Mouse (Mus musculus) MEL (cell line): Measurements from ENCODE around the gene Resp18. TPM values are rescaled to one million over a fixed set of nuclear protein-coding genes. Genes with fewer than 3 reads are reported as not detected.

Source experiments
- DNase-seq: peaks from one replicate; pipeline ENCODE4 v3.0.0; 2011; ENCODE audit warnings: low read depth, low spot score
- H3K27ac ChIP-seq: 2 replicates; pipeline ENCODE4 v1.5.1; 2012; ENCODE audit warnings: low read depth, mild to moderate bottlenecking, control low read depth, low read length, moderate library complexity; ENCODE audit not compliant: control insufficient read depth
- H3K27me3 ChIP-seq, 2 experiments: fragments of 150-350 bp in 1 of 2; sonication (generic) in 1 of 2; 2 replicates each; pipeline ENCODE4 v1.6.1; 2012; ENCODE audit warnings: low read length in 2 of 2, mild to moderate bottlenecking in 2 of 2, improper control_type of control experiment in 1 of 2, moderate library complexity in 1 of 2; ENCODE audit not compliant: insufficient read depth in 2 of 2, control insufficient read depth in 1 of 2
- H3K36me3 ChIP-seq, 2 experiments: 2 replicates each; pipeline ENCODE4 v1.6.1; 2012 to 2014; ENCODE audit warnings: low read length in 2 of 2, improper control_type of control experiment in 1 of 2, inconsistent platforms in 1 of 2, mild to moderate bottlenecking in 1 of 2; ENCODE audit not compliant: insufficient read depth in 2 of 2, control insufficient read depth in 1 of 2
- H3K4me1 ChIP-seq, 2 experiments: fragments of 150-350 bp in 1 of 2; sonication (generic) in 1 of 2; 2 replicates each; pipeline ENCODE4 v1.6.1; 2012; ENCODE audit warnings: low read length in 2 of 2, improper control_type of control experiment in 1 of 2, mild to moderate bottlenecking in 1 of 2; ENCODE audit not compliant: insufficient read depth in 2 of 2, control insufficient read depth in 1 of 2
- H3K4me3 ChIP-seq, 2 experiments: fragments of 150-350 bp in 1 of 2; sonication (generic) in 1 of 2; 2 replicates each; pipeline ENCODE4 v1.5.1; 2012; ENCODE audit warnings: low read depth in 2 of 2, low read length in 2 of 2, mild to moderate bottlenecking in 2 of 2, moderate library complexity in 2 of 2, control low read depth in 1 of 2, improper control_type of control experiment in 1 of 2; ENCODE audit not compliant: control insufficient read depth in 1 of 2, insufficient read depth in 1 of 2
- H3K79me2 ChIP-seq: 2 replicates; pipeline ENCODE4 v1.6.1; 2012; ENCODE audit warnings: mild to moderate bottlenecking, low read length, moderate library complexity; ENCODE audit not compliant: control insufficient read depth, poor library complexity, insufficient read depth
- H3K9ac ChIP-seq: 2 replicates; pipeline ENCODE4 v1.6.1; 2012; ENCODE audit warnings: low read depth, mild to moderate bottlenecking, control low read depth, low read length, moderate library complexity; ENCODE audit not compliant: control insufficient read depth, poor library complexity, severe bottlenecking
- H3K9me3 ChIP-seq: fragments of 150-350 bp; sonication (generic); replicated peaks from 2 replicates; pipeline ENCODE4 v1.6.1; 2012; ENCODE audit warnings: mild to moderate bottlenecking, low read length, improper control_type of control experiment, moderate library complexity; ENCODE audit not compliant: insufficient read depth
- BHLHE40 ChIP-seq: IDR thresholded peaks from 2 replicates; pipeline ENCODE4 v1.6.1; 2012; ENCODE audit warnings: low read depth, mild to moderate bottlenecking, inconsistent platforms, low read length, improper control_type of control experiment, borderline replicate concordance
- CHD1 ChIP-seq: IDR thresholded peaks from 2 replicates; pipeline ENCODE4 v1.6.1; 2012; ENCODE audit warnings: low read depth, mild to moderate bottlenecking, inconsistent platforms, low read length, improper control_type of control experiment
- CHD2 ChIP-seq: IDR thresholded peaks from 2 replicates; pipeline ENCODE4 v1.6.1; 2011; ENCODE audit warnings: low read length, improper control_type of control experiment
- CTCF ChIP-seq, 3 experiments: IDR thresholded peaks in 2 of 3; conservative IDR thresholded peaks in 1 of 3; 2 replicates each; pipeline ENCODE4 v1.5.1; 2011 to 2012; ENCODE audit warnings: low read length in 3 of 3, low read depth in 2 of 3, mild to moderate bottlenecking in 2 of 3, improper control_type of control experiment in 1 of 3, inconsistent platforms in 1 of 3, mixed read lengths in 1 of 3, moderate library complexity in 1 of 3; ENCODE audit not compliant: control insufficient read depth in 1 of 3, insufficient read depth in 1 of 3, poor library complexity in 1 of 3, severe bottlenecking in 1 of 3
- E2F4 ChIP-seq: IDR thresholded peaks from 2 replicates; pipeline ENCODE4 v1.6.1; 2011; ENCODE audit warnings: low read depth, low read length, improper control_type of control experiment, borderline replicate concordance
- ELF1 ChIP-seq: IDR thresholded peaks from 2 replicates; pipeline ENCODE4 v1.6.1; 2014; ENCODE audit warnings: low read depth, mild to moderate bottlenecking, inconsistent platforms, low read length, improper control_type of control experiment, moderate library complexity
- EP300 ChIP-seq, 2 experiments: IDR thresholded peaks; 2 replicates each; pipeline ENCODE4 v1.6.1; 2011; ENCODE audit warnings: improper control_type of control experiment in 2 of 2, low read length in 2 of 2, low read depth in 1 of 2, mild to moderate bottlenecking in 1 of 2
- ETS1 ChIP-seq: IDR thresholded peaks from 2 replicates; pipeline ENCODE4 v1.6.1; 2012; ENCODE audit warnings: low read depth, mild to moderate bottlenecking, inconsistent platforms, low read length, improper control_type of control experiment, moderate library complexity
- GABPA ChIP-seq: IDR thresholded peaks from 2 replicates; pipeline ENCODE4 v1.6.1; 2012; ENCODE audit warnings: low read depth, mild to moderate bottlenecking, inconsistent platforms, low read length, improper control_type of control experiment, moderate library complexity
- GATA1 ChIP-seq: IDR thresholded peaks from 2 replicates; pipeline ENCODE4 v1.6.1; 2011; ENCODE audit warnings: low read depth, low read length, improper control_type of control experiment
- HCFC1 ChIP-seq: IDR thresholded peaks from 2 replicates; pipeline ENCODE4 v1.6.1; 2012; ENCODE audit warnings: low read depth, mild to moderate bottlenecking, inconsistent platforms, low read length, improper control_type of control experiment, moderate library complexity
- KAT2A ChIP-seq: conservative IDR thresholded peaks from 2 replicates; pipeline ENCODE4 v1.6.1; 2012; ENCODE audit warnings: low read depth, low read length, improper control_type of control experiment, inconsistent platforms
- MAFK ChIP-seq: IDR thresholded peaks from 2 replicates; pipeline ENCODE4 v1.6.1; 2011; ENCODE audit warnings: low read depth, mild to moderate bottlenecking, low read length, improper control_type of control experiment, borderline replicate concordance
- MAX ChIP-seq: IDR thresholded peaks from 2 replicates; pipeline ENCODE4 v1.6.1; 2011; ENCODE audit warnings: low read length, improper control_type of control experiment
- MEF2A ChIP-seq: IDR thresholded peaks from 2 replicates; pipeline ENCODE4 v1.6.1; 2014; ENCODE audit warnings: low read depth, mild to moderate bottlenecking, inconsistent platforms, low read length, improper control_type of control experiment; ENCODE audit not compliant: poor library complexity, insufficient replicate concordance, severe bottlenecking; ENCODE audit errors: extremely low read depth
- MYB ChIP-seq: IDR thresholded peaks from 2 replicates; pipeline ENCODE4 v1.6.1; 2011; ENCODE audit warnings: mild to moderate bottlenecking, low read depth, low read length, improper control_type of control experiment
- MYC ChIP-seq: IDR thresholded peaks from 2 replicates; pipeline ENCODE4 v1.6.1; 2011; ENCODE audit warnings: low read depth, mild to moderate bottlenecking, low read length, improper control_type of control experiment, moderate library complexity
- NELFE ChIP-seq: IDR thresholded peaks from 2 replicates; pipeline ENCODE4 v1.6.1; 2011; ENCODE audit warnings: low read depth, low read length, improper control_type of control experiment
- NRF1 ChIP-seq: IDR thresholded peaks from 2 replicates; pipeline ENCODE4 v1.6.1; 2014; ENCODE audit warnings: low read depth, mild to moderate bottlenecking, inconsistent platforms, low read length, improper control_type of control experiment, moderate library complexity; ENCODE audit not compliant: poor library complexity, insufficient read depth, severe bottlenecking
- POLR2A ChIP-seq, 2 experiments: IDR thresholded peaks; 2 replicates each; pipeline ENCODE4 v1.6.1; 2011 to 2012; ENCODE audit warnings: low read length in 2 of 2, mild to moderate bottlenecking in 2 of 2, control low read depth in 1 of 2, improper control_type of control experiment in 1 of 2, low read depth in 1 of 2, moderate library complexity in 1 of 2; ENCODE audit not compliant: control insufficient read depth in 1 of 2, insufficient read depth in 1 of 2, poor library complexity in 1 of 2
- POLR2AphosphoS2 ChIP-seq: IDR thresholded peaks from 2 replicates; pipeline ENCODE4 v1.6.1; 2011; ENCODE audit warnings: low read length, improper control_type of control experiment
- POLR2AphosphoS5 ChIP-seq: IDR thresholded peaks from 2 replicates; pipeline ENCODE4 v1.6.1; 2012; ENCODE audit warnings: low read depth, borderline replicate concordance, mild to moderate bottlenecking, inconsistent platforms, low read length, moderate library complexity, mixed read lengths
- RAD21 ChIP-seq: IDR thresholded peaks from 2 replicates; pipeline ENCODE4 v1.6.1; 2011; ENCODE audit warnings: mild to moderate bottlenecking, low read depth, low read length, improper control_type of control experiment
- SIN3A ChIP-seq: IDR thresholded peaks from 2 replicates; pipeline ENCODE4 v1.6.1; 2012; ENCODE audit warnings: low read length, improper control_type of control experiment, inconsistent platforms
- SMC3 ChIP-seq: IDR thresholded peaks from 2 replicates; pipeline ENCODE4 v1.6.1; 2011; ENCODE audit warnings: low read depth, low read length, improper control_type of control experiment
- TAL1 ChIP-seq: IDR thresholded peaks from 2 replicates; pipeline ENCODE4 v1.6.1; 2012; ENCODE audit warnings: mild to moderate bottlenecking, inconsistent platforms, low read length, moderate library complexity, mixed read lengths
- TCF12 ChIP-seq: IDR thresholded peaks from 2 replicates; pipeline ENCODE4 v1.6.1; 2014; ENCODE audit warnings: low read depth, mild to moderate bottlenecking, inconsistent platforms, low read length, improper control_type of control experiment, moderate library complexity
- UBTF ChIP-seq: IDR thresholded peaks from 2 replicates; pipeline ENCODE4 v1.6.1; 2012; ENCODE audit warnings: low read depth, mild to moderate bottlenecking, inconsistent platforms, low read length, improper control_type of control experiment, moderate library complexity, borderline replicate concordance; ENCODE audit not compliant: insufficient read depth
- USF1 ChIP-seq: IDR thresholded peaks from 2 replicates; pipeline ENCODE4 v1.6.1; 2014; ENCODE audit warnings: low read depth, mild to moderate bottlenecking, inconsistent platforms, low read length, improper control_type of control experiment, moderate library complexity
- USF2 ChIP-seq, 2 experiments: IDR thresholded peaks; 2 replicates each; pipeline ENCODE4 v1.6.1; 2011 to 2012; ENCODE audit warnings: improper control_type of control experiment in 2 of 2, low read length in 2 of 2, borderline replicate concordance in 1 of 2, inconsistent platforms in 1 of 2, low read depth in 1 of 2, mild to moderate bottlenecking in 1 of 2; ENCODE audit not compliant: insufficient read depth in 1 of 2
- ZC3H11A ChIP-seq: IDR thresholded peaks from 2 replicates; pipeline ENCODE4 v1.6.1; 2012; ENCODE audit warnings: low read depth, mild to moderate bottlenecking, inconsistent platforms, low read length, improper control_type of control experiment
- ZKSCAN1 ChIP-seq: IDR thresholded peaks from 2 replicates; pipeline ENCODE4 v1.6.1; 2012; ENCODE audit warnings: low read depth, mild to moderate bottlenecking, inconsistent platforms, low read length, improper control_type of control experiment, moderate library complexity
- ZMIZ1 ChIP-seq: IDR thresholded peaks from 2 replicates; pipeline ENCODE4 v1.6.1; 2012; ENCODE audit warnings: low read depth, mild to moderate bottlenecking, inconsistent platforms, low read length, improper control_type of control experiment, moderate library complexity
- ZNF384 ChIP-seq: IDR thresholded peaks from 2 replicates; pipeline ENCODE4 v1.6.1; 2012; ENCODE audit warnings: low read depth, mild to moderate bottlenecking, inconsistent platforms, low read length, improper control_type of control experiment
- polyA plus RNA-seq, 2 experiments: library from polyadenylated mRNA; stranded (reverse) in 1 of 2; unstranded in 1 of 2; fragments of >175 nt in 1 of 2; fragments of >200 nt in 1 of 2; gene quantifications; 2 replicates each; pipeline versions ENCODE4 v1.2.1 to v1.2.4; 2012; ENCODE audit warnings: low replicate concordance in 2 of 2, low read depth in 1 of 2; ENCODE audit not compliant: insufficient read length in 2 of 2, insufficient read depth in 1 of 2, missing spikeins in 1 of 2
- total RNA-seq: library from RNA; depleted of rRNA; stranded (reverse); fragments of 300-350 nt; gene quantifications from 2 replicates; pipeline ENCODE4 v1.2.3, GENCODE M21; 2012

Gene Resp18
- total and polyA plus RNA-seq, 3 experiments = not detected

- Histone ChIP-seq H3K9me3 (no peaks in the 10 kb centered on the region), H3K9ac (peak within 1 kb of the TSS; percentile 73), H3K36me3 (no peaks in the 10 kb centered on the region; a peak in 2 of 4 replicates), H3K27me3 (no peaks in the 10 kb centered on the region), H3K4me3 (peak within 1 kb of the TSS; percentile 80 to 91), H3K27ac (peak within 1 kb of the TSS; percentile 57), H3K79me2 (no peaks in the 10 kb centered on the region), H3K4me1 (peaks cover 3 to 4% of the 10 kb centered on the region in 2 experiments; a peak in 2 of 4 replicates)
- DNase-seq = peak; percentile 100
- TF ChIP-seq HCFC1 = peak; percentile 84
- TF ChIP-seq KAT2A = no peak; the same call in 1 of the 2 replicates
- TF ChIP-seq ELF1 = peak; percentile 65
- no peak for TF ChIP-seq TAL1
- peak; percentile 56 to 87 (median 84) for TF ChIP-seq CTCF (IDR thresholded peaks at IDR 0.05 in 2 of 3, conservative IDR thresholded peaks at IDR 0.05 in 1 of 3; ENCODE audit: control insufficient read depth in 1 of 3, insufficient read depth in 1 of 3, low read depth in 2 of 3, low read length in 3 of 3, poor library complexity in 1 of 3, severe bottlenecking in 1 of 3)
- no peak for TF ChIP-seq CHD2
- peak; percentile 63; the same call in 1 of the 2 replicates for TF ChIP-seq MEF2A
- no peak for TF ChIP-seq MYB
- TF ChIP-seq POLR2A (IDR thresholded peaks at IDR 0.05; ENCODE audit: control insufficient read depth in 1 of 2, insufficient read depth in 1 of 2, low read depth in 1 of 2, low read length in 2 of 2, poor library complexity in 1 of 2) = no peak
- TF ChIP-seq SMC3 = peak; percentile 48
- TF ChIP-seq NRF1 = no peak; the same call in 1 of the 2 replicates
- no peak for TF ChIP-seq GATA1
- peak; percentile 33 for TF ChIP-seq NELFE
- TF ChIP-seq GABPA = peak; percentile 72; the same call in 1 of the 2 replicates
- TF ChIP-seq CHD1 = no peak
- peak; percentile 92 for TF ChIP-seq MAX
- peak; percentile 20 for TF ChIP-seq RAD21
- peak; percentile 86 for TF ChIP-seq SIN3A
- TF ChIP-seq ZMIZ1 = no peak
- TF ChIP-seq ETS1 = peak; percentile 57; the same call in 1 of the 2 replicates
- peak; percentile 95 for TF ChIP-seq USF1
- TF ChIP-seq USF2 (IDR thresholded peaks at IDR 0.05; ENCODE audit: borderline replicate concordance in 1 of 2, insufficient read depth in 1 of 2, low read depth in 1 of 2, low read length in 2 of 2) = peak in 1 of 2 experiments; percentile 67; a peak in 2 of 4 replicates
- peak; percentile 21; the same call in 1 of the 2 replicates for TF ChIP-seq ZC3H11A
- TF ChIP-seq BHLHE40 = peak; percentile 46; the same call in 1 of the 2 replicates
- TF ChIP-seq POLR2AphosphoS5 = no peak
- no peak for TF ChIP-seq POLR2AphosphoS2
- peak in 1 of 2 experiments; percentile 46; a peak in 2 of 4 replicates for TF ChIP-seq EP300 (IDR thresholded peaks at IDR 0.05; ENCODE audit: low read depth in 1 of 2, low read length in 2 of 2)
- TF ChIP-seq UBTF = no peak
- TF ChIP-seq MAFK = peak; percentile 73; the same call in 1 of the 2 replicates
- TF ChIP-seq ZKSCAN1 = 0 out of 2 replicates have a peak, but pooled peaks have one; percentile 14
- no peak for TF ChIP-seq E2F4
- TF ChIP-seq MYC = peak; percentile 73
- TF ChIP-seq TCF12 = peak; percentile 67
- TF ChIP-seq ZNF384 = no peak
Measured at GRCm38 (mm10) chr1:75317241-75318201, 39.3 kb upstream of the Resp18 start, which contains the start of gene Dnpep. Gene Dnpep, minus strand, starts transcription at chr1:75317990.
